Mouse (Mus musculus) MEL (cell line): Measurements from ENCODE around the gene Obp1a. TPM values are rescaled to one million over a fixed set of nuclear protein-coding genes. Genes with fewer than 3 reads are reported as not detected.

ENCODE experiments used
- DNase-seq: peaks from one replicate; pipeline ENCODE4 v3.0.0; 2011; ENCODE audit warnings: low read depth, low spot score
- H3K27ac ChIP-seq: 2 replicates; pipeline ENCODE4 v1.5.1; 2012; ENCODE audit warnings: low read depth, mild to moderate bottlenecking, control low read depth, low read length, moderate library complexity; ENCODE audit not compliant: control insufficient read depth
- H3K27me3 ChIP-seq, 2 experiments: fragments of 150-350 bp in 1 of 2; sonication (generic) in 1 of 2; 2 replicates each; pipeline ENCODE4 v1.6.1; 2012; ENCODE audit warnings: low read length in 2 of 2, mild to moderate bottlenecking in 2 of 2, improper control_type of control experiment in 1 of 2, moderate library complexity in 1 of 2; ENCODE audit not compliant: insufficient read depth in 2 of 2, control insufficient read depth in 1 of 2
- H3K36me3 ChIP-seq, 2 experiments: 2 replicates each; pipeline ENCODE4 v1.6.1; 2012 to 2014; ENCODE audit warnings: low read length in 2 of 2, improper control_type of control experiment in 1 of 2, inconsistent platforms in 1 of 2, mild to moderate bottlenecking in 1 of 2; ENCODE audit not compliant: insufficient read depth in 2 of 2, control insufficient read depth in 1 of 2
- H3K4me1 ChIP-seq, 2 experiments: fragments of 150-350 bp in 1 of 2; sonication (generic) in 1 of 2; 2 replicates each; pipeline ENCODE4 v1.6.1; 2012; ENCODE audit warnings: low read length in 2 of 2, improper control_type of control experiment in 1 of 2, mild to moderate bottlenecking in 1 of 2; ENCODE audit not compliant: insufficient read depth in 2 of 2, control insufficient read depth in 1 of 2
- H3K4me3 ChIP-seq, 2 experiments: fragments of 150-350 bp in 1 of 2; sonication (generic) in 1 of 2; 2 replicates each; pipeline ENCODE4 v1.5.1; 2012; ENCODE audit warnings: low read depth in 2 of 2, low read length in 2 of 2, mild to moderate bottlenecking in 2 of 2, moderate library complexity in 2 of 2, control low read depth in 1 of 2, improper control_type of control experiment in 1 of 2; ENCODE audit not compliant: control insufficient read depth in 1 of 2, insufficient read depth in 1 of 2
- H3K79me2 ChIP-seq: 2 replicates; pipeline ENCODE4 v1.6.1; 2012; ENCODE audit warnings: mild to moderate bottlenecking, low read length, moderate library complexity; ENCODE audit not compliant: control insufficient read depth, poor library complexity, insufficient read depth
- H3K9ac ChIP-seq: 2 replicates; pipeline ENCODE4 v1.6.1; 2012; ENCODE audit warnings: low read depth, mild to moderate bottlenecking, control low read depth, low read length, moderate library complexity; ENCODE audit not compliant: control insufficient read depth, poor library complexity, severe bottlenecking
- H3K9me3 ChIP-seq: fragments of 150-350 bp; sonication (generic); replicated peaks from 2 replicates; pipeline ENCODE4 v1.6.1; 2012; ENCODE audit warnings: mild to moderate bottlenecking, low read length, improper control_type of control experiment, moderate library complexity; ENCODE audit not compliant: insufficient read depth
- BHLHE40 ChIP-seq: IDR thresholded peaks from 2 replicates; pipeline ENCODE4 v1.6.1; 2012; ENCODE audit warnings: low read depth, mild to moderate bottlenecking, inconsistent platforms, low read length, improper control_type of control experiment, borderline replicate concordance
- CTCF ChIP-seq, 3 experiments: IDR thresholded peaks in 2 of 3; conservative IDR thresholded peaks in 1 of 3; 2 replicates each; pipeline ENCODE4 v1.5.1; 2011 to 2012; ENCODE audit warnings: low read length in 3 of 3, low read depth in 2 of 3, mild to moderate bottlenecking in 2 of 3, improper control_type of control experiment in 1 of 3, inconsistent platforms in 1 of 3, mixed read lengths in 1 of 3, moderate library complexity in 1 of 3; ENCODE audit not compliant: control insufficient read depth in 1 of 3, insufficient read depth in 1 of 3, poor library complexity in 1 of 3, severe bottlenecking in 1 of 3
- GABPA ChIP-seq: IDR thresholded peaks from 2 replicates; pipeline ENCODE4 v1.6.1; 2012; ENCODE audit warnings: low read depth, mild to moderate bottlenecking, inconsistent platforms, low read length, improper control_type of control experiment, moderate library complexity
- HCFC1 ChIP-seq: IDR thresholded peaks from 2 replicates; pipeline ENCODE4 v1.6.1; 2012; ENCODE audit warnings: low read depth, mild to moderate bottlenecking, inconsistent platforms, low read length, improper control_type of control experiment, moderate library complexity
- JUND ChIP-seq: IDR thresholded peaks from 2 replicates; pipeline ENCODE4 v1.6.1; 2011; ENCODE audit warnings: low read depth, mild to moderate bottlenecking, improper control_type of control experiment, low read length
- KAT2A ChIP-seq: conservative IDR thresholded peaks from 2 replicates; pipeline ENCODE4 v1.6.1; 2012; ENCODE audit warnings: low read depth, low read length, improper control_type of control experiment, inconsistent platforms
- MYC ChIP-seq: IDR thresholded peaks from 2 replicates; pipeline ENCODE4 v1.6.1; 2011; ENCODE audit warnings: low read depth, mild to moderate bottlenecking, low read length, improper control_type of control experiment, moderate library complexity
- POLR2AphosphoS2 ChIP-seq: IDR thresholded peaks from 2 replicates; pipeline ENCODE4 v1.6.1; 2011; ENCODE audit warnings: low read length, improper control_type of control experiment
- TBP ChIP-seq: IDR thresholded peaks from 2 replicates; pipeline ENCODE4 v1.8.0; 2011; ENCODE audit warnings: low read depth, low read length, improper control_type of control experiment
- UBTF ChIP-seq: IDR thresholded peaks from 2 replicates; pipeline ENCODE4 v1.6.1; 2012; ENCODE audit warnings: low read depth, mild to moderate bottlenecking, inconsistent platforms, low read length, improper control_type of control experiment, moderate library complexity, borderline replicate concordance; ENCODE audit not compliant: insufficient read depth
- USF1 ChIP-seq: IDR thresholded peaks from 2 replicates; pipeline ENCODE4 v1.6.1; 2014; ENCODE audit warnings: low read depth, mild to moderate bottlenecking, inconsistent platforms, low read length, improper control_type of control experiment, moderate library complexity
- USF2 ChIP-seq, 2 experiments: IDR thresholded peaks; 2 replicates each; pipeline ENCODE4 v1.6.1; 2011 to 2012; ENCODE audit warnings: improper control_type of control experiment in 2 of 2, low read length in 2 of 2, borderline replicate concordance in 1 of 2, inconsistent platforms in 1 of 2, low read depth in 1 of 2, mild to moderate bottlenecking in 1 of 2; ENCODE audit not compliant: insufficient read depth in 1 of 2
- ZMIZ1 ChIP-seq: IDR thresholded peaks from 2 replicates; pipeline ENCODE4 v1.6.1; 2012; ENCODE audit warnings: low read depth, mild to moderate bottlenecking, inconsistent platforms, low read length, improper control_type of control experiment, moderate library complexity
- polyA plus RNA-seq, 2 experiments: library from polyadenylated mRNA; stranded (reverse) in 1 of 2; unstranded in 1 of 2; fragments of >175 nt in 1 of 2; fragments of >200 nt in 1 of 2; gene quantifications; 2 replicates each; pipeline versions ENCODE4 v1.2.1 to v1.2.4; 2012; ENCODE audit warnings: low replicate concordance in 2 of 2, low read depth in 1 of 2; ENCODE audit not compliant: insufficient read length in 2 of 2, insufficient read depth in 1 of 2, missing spikeins in 1 of 2
- total RNA-seq: library from RNA; depleted of rRNA; stranded (reverse); fragments of 300-350 nt; gene quantifications from 2 replicates; pipeline ENCODE4 v1.2.3, GENCODE M21; 2012; rRNA removed

Gene Obp1a
- not detected in 2 replicates for total RNA-seq
- polyA plus RNA-seq = not detected

DNA sequence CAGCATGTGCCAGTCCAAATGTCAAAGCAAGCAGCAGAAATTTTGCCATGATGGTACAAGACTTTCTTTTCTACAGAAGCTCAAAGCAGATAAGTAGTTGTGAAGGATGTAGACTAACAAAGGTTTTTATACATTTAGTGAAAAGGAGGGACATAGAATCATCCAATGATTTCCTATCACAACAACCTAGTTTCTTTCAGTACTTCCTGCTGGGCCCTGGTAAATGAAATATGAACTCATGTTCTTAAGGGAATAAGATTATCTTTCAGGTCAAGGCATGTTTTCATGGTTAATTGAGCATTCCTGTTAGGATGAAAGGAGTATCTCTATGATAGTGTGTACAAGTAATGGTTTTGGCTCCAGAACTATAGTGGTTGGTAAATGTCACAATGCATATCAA is at the start of gene Obp1a:
Gene Obp1a (minus strand): TSS at position 101 of the 400 bp plus-strand sequence.
- H3K27ac ChIP-seq = no peak within 1 kb of the TSS
- H3K79me2 ChIP-seq = no peaks in the 10 kb centered on the region
- no peaks in the 10 kb centered on the region for H3K27me3 ChIP-seq
- no peaks in the 10 kb centered on the region for H3K36me3 ChIP-seq
- no peak within 1 kb of the TSS for H3K9ac ChIP-seq
- H3K4me3 ChIP-seq = no peak within 1 kb of the TSS
- H3K9me3 ChIP-seq = no peaks in the 10 kb centered on the region
- TF ChIP-seq GABPA (no peak), KAT2A (no peak), TBP (no peak), POLR2AphosphoS2 (no peak), USF1 (no peak), HCFC1 (no peak), JUND (no peak), CTCF (IDR thresholded peaks at IDR 0.05 in 2 of 3, conservative IDR thresholded peaks at IDR 0.05 in 1 of 3; ENCODE audit: control insufficient read depth in 1 of 3, insufficient read depth in 1 of 3, low read depth in 2 of 3, low read length in 3 of 3, poor library complexity in 1 of 3, severe bottlenecking in 1 of 3) (no peak), ZMIZ1 (no peak), USF2 (IDR thresholded peaks at IDR 0.05; ENCODE audit: borderline replicate concordance in 1 of 2, insufficient read depth in 1 of 2, low read depth in 1 of 2, low read length in 2 of 2) (no peak)
- DNase-seq = no peak
- no peaks in the 10 kb centered on the region for H3K4me1 ChIP-seq

DNA sequence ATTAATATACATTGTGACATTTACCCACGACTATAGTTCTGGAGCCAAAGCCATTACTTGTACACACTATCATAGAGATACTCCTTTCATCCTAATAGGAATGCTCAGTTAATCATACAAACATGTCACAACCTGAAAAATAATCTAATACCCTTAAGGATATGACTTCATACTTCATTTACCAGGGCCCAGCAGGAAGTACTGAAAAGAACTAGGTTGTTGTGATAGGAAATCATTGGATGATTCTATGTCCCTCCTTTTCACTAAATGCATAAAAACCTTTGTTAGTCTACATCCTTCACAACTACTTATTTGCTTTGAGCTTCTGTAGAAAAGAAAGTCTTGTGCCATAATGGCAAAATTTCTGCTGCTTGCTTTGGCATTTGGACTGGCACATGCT is 34.0 kb upstream of the Obp1a start, which contains the start of gene Gm5938:
Gene Gm5938 (plus strand): TSS at position 301 of the 400 bp plus-strand sequence.
- H3K4me1 ChIP-seq = no peaks in the 10 kb centered on the region
- no peaks in the 10 kb centered on the region for H3K79me2 ChIP-seq
- no peak within 1 kb of the TSS for H3K9ac ChIP-seq
- no peak within 1 kb of the TSS for H3K4me3 ChIP-seq
- no peaks in the 10 kb centered on the region for H3K9me3 ChIP-seq
- H3K27ac ChIP-seq = no peak within 1 kb of the TSS
- TF ChIP-seq BHLHE40 (no peak), USF1 (no peak), POLR2AphosphoS2 (no peak), UBTF (no peak), MYC (no peak), KAT2A (no peak)
- DNase-seq = no peak
- H3K36me3 ChIP-seq = no peaks in the 10 kb centered on the region
- no peaks in the 10 kb centered on the region for H3K27me3 ChIP-seq

Other genes with a start within 250 kb of the Obp1a start
- not detected in 2 replicates for gene Pbsn, start 237.8 kb downstream of the Obp1a start, total RNA-seq
- gene Pbsn, start 237.8 kb downstream of the Obp1a start, polyA plus RNA-seq = not detected
- not detected in 2 replicates for gene Gm14744, start 226.6 kb downstream of the Obp1a start, total RNA-seq
- gene Gm14744, start 226.6 kb downstream of the Obp1a start, polyA plus RNA-seq = not detected
- gene 5430402E10Rik, start 166.3 kb downstream of the Obp1a start, total RNA-seq = not detected in 2 replicates
- not detected for gene 5430402E10Rik, start 166.3 kb downstream of the Obp1a start, polyA plus RNA-seq
- not detected in 2 replicates for gene Gm5938, start 34.1 kb upstream of the Obp1a start, total RNA-seq
- not detected for gene Gm5938, start 34.1 kb upstream of the Obp1a start, polyA plus RNA-seq
- gene Obp1b, start 95.4 kb upstream of the Obp1a start, total RNA-seq = not detected in 2 replicates
- gene Obp1b, start 95.4 kb upstream of the Obp1a start, polyA plus RNA-seq = not detected
- not detected in 2 replicates for gene Gm14743, start 154.5 kb upstream of the Obp1a start, total RNA-seq
- gene Gm14743, start 154.5 kb upstream of the Obp1a start, polyA plus RNA-seq = not detected